Mouse (Mus musculus) MEL (cell line): ENCODE measurements at regions not wholly inside any gene's neighbourhood (a gene's known extent, or its start where the extent isn't known, plus 50 kb on each side); places are given as distances from the start of the nearest gene placed in this dataset.

Source experiments
- CHD2 ChIP-seq: IDR thresholded peaks from 2 replicates; pipeline ENCODE4 v1.6.1; 2011; ENCODE audit warnings: low read length, improper control_type of control experiment
- CTCF ChIP-seq, 3 experiments: IDR thresholded peaks in 2 of 3; conservative IDR thresholded peaks in 1 of 3; 2 replicates each; pipeline ENCODE4 v1.5.1; 2011 to 2012; ENCODE audit warnings: low read length in 3 of 3, low read depth in 2 of 3, mild to moderate bottlenecking in 2 of 3, improper control_type of control experiment in 1 of 3, inconsistent platforms in 1 of 3, mixed read lengths in 1 of 3, moderate library complexity in 1 of 3; ENCODE audit not compliant: control insufficient read depth in 1 of 3, insufficient read depth in 1 of 3, poor library complexity in 1 of 3, severe bottlenecking in 1 of 3
- EP300 ChIP-seq, 2 experiments: IDR thresholded peaks; 2 replicates each; pipeline ENCODE4 v1.6.1; 2011; ENCODE audit warnings: improper control_type of control experiment in 2 of 2, low read length in 2 of 2, low read depth in 1 of 2, mild to moderate bottlenecking in 1 of 2
- GABPA ChIP-seq: IDR thresholded peaks from 2 replicates; pipeline ENCODE4 v1.6.1; 2012; ENCODE audit warnings: low read depth, mild to moderate bottlenecking, inconsistent platforms, low read length, improper control_type of control experiment, moderate library complexity
- JUND ChIP-seq: IDR thresholded peaks from 2 replicates; pipeline ENCODE4 v1.6.1; 2011; ENCODE audit warnings: low read depth, mild to moderate bottlenecking, improper control_type of control experiment, low read length
- MAFK ChIP-seq: IDR thresholded peaks from 2 replicates; pipeline ENCODE4 v1.6.1; 2011; ENCODE audit warnings: low read depth, mild to moderate bottlenecking, low read length, improper control_type of control experiment, borderline replicate concordance
- POLR2A ChIP-seq, 2 experiments: IDR thresholded peaks; 2 replicates each; pipeline ENCODE4 v1.6.1; 2011 to 2012; ENCODE audit warnings: low read length in 2 of 2, mild to moderate bottlenecking in 2 of 2, control low read depth in 1 of 2, improper control_type of control experiment in 1 of 2, low read depth in 1 of 2, moderate library complexity in 1 of 2; ENCODE audit not compliant: control insufficient read depth in 1 of 2, insufficient read depth in 1 of 2, poor library complexity in 1 of 2
- RAD21 ChIP-seq: IDR thresholded peaks from 2 replicates; pipeline ENCODE4 v1.6.1; 2011; ENCODE audit warnings: mild to moderate bottlenecking, low read depth, low read length, improper control_type of control experiment

DNA sequence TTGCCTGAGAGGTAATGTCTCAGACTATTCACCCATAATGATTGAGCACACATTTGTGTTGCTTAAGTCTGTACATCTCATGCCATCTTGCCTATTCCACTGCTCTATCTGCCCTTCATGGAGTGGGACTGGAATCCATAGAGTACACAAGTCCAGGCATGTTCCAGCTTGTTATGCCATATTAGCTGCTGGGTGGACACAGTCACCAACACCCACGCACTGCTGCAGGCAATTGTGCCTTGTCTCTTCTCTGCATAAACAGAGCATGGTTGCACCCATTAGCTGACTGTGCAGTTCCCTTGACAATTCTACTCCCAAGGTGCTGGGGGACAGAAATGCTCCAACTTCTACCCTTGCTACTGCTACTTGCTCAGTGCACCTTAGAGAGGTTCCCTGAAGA is 143.3 kb upstream of the Nckap5 start:
- TF ChIP-seq CTCF (IDR thresholded peaks at IDR 0.05 in 2 of 3, conservative IDR thresholded peaks at IDR 0.05 in 1 of 3; ENCODE audit: control insufficient read depth in 1 of 3, insufficient read depth in 1 of 3, low read depth in 2 of 3, low read length in 3 of 3, poor library complexity in 1 of 3, severe bottlenecking in 1 of 3) (no peak), MAFK (no peak), CHD2 (no peak), JUND (no peak), GABPA (no peak), POLR2A (IDR thresholded peaks at IDR 0.05; ENCODE audit: control insufficient read depth in 1 of 2, insufficient read depth in 1 of 2, low read depth in 1 of 2, low read length in 2 of 2, poor library complexity in 1 of 2) (no peak), RAD21 (no peak), EP300 (IDR thresholded peaks at IDR 0.05; ENCODE audit: low read depth in 1 of 2, low read length in 2 of 2) (no peak)
